Mouse (Mus musculus) myocyte (in vitro differentiated cells): Measurements from ENCODE around the gene Plxna4. TPM values are rescaled to one million over a fixed set of nuclear protein-coding genes. Genes with fewer than 3 reads are reported as not detected.

Experiments used
- H3K27me3 ChIP-seq: one replicate; pipeline ENCODE4 v1.6.1; 2011; ENCODE audit not compliant: control insufficient read depth, insufficient read depth, insufficient read length
- H3K36me3 ChIP-seq: one replicate; pipeline ENCODE4 v1.6.1; 2011; ENCODE audit not compliant: control insufficient read depth, insufficient read depth
- H3K4me2 ChIP-seq: one replicate; pipeline ENCODE4 v1.6.1; 2011; ENCODE audit warnings: low read depth, control low read depth
- H3K4me3 ChIP-seq: one replicate; pipeline ENCODE4 v1.5.1; 2011; ENCODE audit warnings: mild to moderate bottlenecking, control low read depth, moderate library complexity
- H3K79me2 ChIP-seq: one replicate; pipeline ENCODE4 v1.6.1; 2011; ENCODE audit not compliant: control insufficient read depth, insufficient read depth
- H3ac ChIP-seq: one replicate; pipeline ENCODE4 v1.6.1; 2011; ENCODE audit not compliant: control insufficient read depth, insufficient read length
- CEBPB ChIP-seq: IDR thresholded peaks from 2 replicates; pipeline ENCODE4 v1.6.1; 2011; ENCODE audit warnings: mild to moderate bottlenecking, moderate library complexity; ENCODE audit not compliant: poor library complexity, insufficient read depth, severe bottlenecking
- E2F4 ChIP-seq: IDR thresholded peaks from one replicate; pipeline ENCODE4 v1.6.1; 2011; ENCODE audit warnings: mild to moderate bottlenecking, control low read depth, moderate library complexity; ENCODE audit not compliant: insufficient read depth
- MAX ChIP-seq: IDR thresholded peaks from one replicate; pipeline ENCODE4 v1.6.1; 2011; ENCODE audit warnings: low read depth, mild to moderate bottlenecking, control low read depth
- MYOD1 ChIP-seq, 3 experiments: IDR thresholded peaks; one replicate each; pipeline ENCODE4 v1.6.1; 2011; ENCODE audit warnings: control low read depth in 2 of 3, low read depth in 2 of 3, mild to moderate bottlenecking in 2 of 3, moderate library complexity in 1 of 3; ENCODE audit not compliant: insufficient read length in 2 of 3, control insufficient read depth in 1 of 3
- MYOG ChIP-seq, 3 experiments: IDR thresholded peaks; one replicate each; pipeline ENCODE4 v1.6.1; 2011; ENCODE audit warnings: control low read depth in 2 of 3, low read depth in 2 of 3, mild to moderate bottlenecking in 2 of 3; ENCODE audit not compliant: insufficient read length in 2 of 3, control insufficient read depth in 1 of 3, insufficient read depth in 1 of 3
- POLR2A ChIP-seq: IDR thresholded peaks from one replicate; pipeline ENCODE4 v1.6.1; 2011; ENCODE audit warnings: low read depth, mild to moderate bottlenecking, control low read depth, moderate library complexity; ENCODE audit not compliant: insufficient read length
- POLR2AphosphoS2 ChIP-seq: IDR thresholded peaks from one replicate; pipeline ENCODE4 v1.6.1; 2011; ENCODE audit warnings: low read depth, control low read depth; ENCODE audit not compliant: insufficient read length
- REST ChIP-seq: IDR thresholded peaks from one replicate; pipeline ENCODE4 v1.6.1; 2011; ENCODE audit warnings: mild to moderate bottlenecking, control low read depth, moderate library complexity; ENCODE audit not compliant: insufficient read depth, insufficient read length
- SRF ChIP-seq: IDR thresholded peaks from one replicate; pipeline ENCODE4 v1.6.1; 2011; ENCODE audit warnings: low read depth; ENCODE audit not compliant: control insufficient read depth, insufficient read length
- TCF12 ChIP-seq: IDR thresholded peaks from one replicate; pipeline ENCODE4 v1.6.1; 2011; ENCODE audit warnings: mild to moderate bottlenecking, control low read depth; ENCODE audit not compliant: poor library complexity, insufficient read depth, severe bottlenecking
- TCF3 ChIP-seq: IDR thresholded peaks from one replicate; pipeline ENCODE4 v1.6.1; 2011; ENCODE audit warnings: low read depth, control low read depth; ENCODE audit not compliant: insufficient read length
- USF1 ChIP-seq: IDR thresholded peaks from one replicate; pipeline ENCODE4 v1.6.1; 2011; ENCODE audit warnings: low read depth, mild to moderate bottlenecking, control low read depth, moderate library complexity
- polyA plus RNA-seq: library from polyadenylated mRNA; unstranded; fragments of >200 nt; fragmentation: generic; extraction: Trizol; gene quantifications from one replicate; pipeline ENCODE4 v1.2.1, GENCODE M21; 2012; ENCODE audit warnings: missing spikeins

Plxna4 gene
- polyA plus RNA-seq, 1 experiment = 0.70 TPM

DNA sequence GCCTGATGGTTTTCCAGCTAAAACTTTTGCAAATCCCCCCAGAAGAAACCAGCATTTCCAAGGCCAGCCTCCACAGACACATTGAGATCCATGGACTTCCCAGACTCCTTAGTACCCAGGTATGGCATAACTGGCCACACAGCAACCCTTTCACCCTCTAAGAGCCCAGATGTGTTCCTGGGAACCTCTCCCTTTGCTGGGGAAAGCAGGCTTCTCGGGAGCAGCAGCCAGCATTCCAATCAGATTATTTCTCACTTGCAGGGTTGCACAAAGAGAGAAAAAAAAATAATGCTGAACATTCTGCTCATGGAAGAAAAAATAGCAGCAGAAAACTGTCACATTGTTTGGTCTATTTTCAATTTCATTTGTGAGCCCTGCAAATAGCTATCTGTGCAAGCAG lies 178.4 kb downstream of the Plxna4 start:
- no peaks in the 10 kb centered on the region for H3K27me3 ChIP-seq
- TF ChIP-seq MYOG (IDR thresholded peaks at IDR 0.05; ENCODE audit: control insufficient read depth in 1 of 3, insufficient read depth in 1 of 3, insufficient read length in 2 of 3, low read depth in 2 of 3) (no peak), E2F4 (no peak), TCF3 (no peak), REST (no peak), TCF12 (no peak), MYOD1 (IDR thresholded peaks at IDR 0.05; ENCODE audit: control insufficient read depth in 1 of 3, insufficient read length in 2 of 3, low read depth in 2 of 3) (no peak), MAX (no peak), POLR2A (no peak), POLR2AphosphoS2 (no peak), USF1 (no peak), SRF (no peak), CEBPB (no peak)
- H3K79me2 ChIP-seq = no peaks in the 10 kb centered on the region
- no peak overlapping the region for H3K4me2 ChIP-seq
- no peak overlapping the region for H3K4me3 ChIP-seq
- H3ac ChIP-seq = no peak overlapping the region
- H3K36me3 ChIP-seq = no peaks in the 10 kb centered on the region

GRCm38 (mm10) chr6:32407574-32408185 lies 180.3 kb downstream of the Plxna4 start:
- no peak overlapping the region for H3K4me3 ChIP-seq
- no peak overlapping the region for H3ac ChIP-seq
- H3K79me2 ChIP-seq = no peaks in the 10 kb centered on the region
- H3K36me3 ChIP-seq = no peaks in the 10 kb centered on the region
- no peak overlapping the region for H3K4me2 ChIP-seq
- TF ChIP-seq MAX (no peak), TCF3 (no peak), MYOD1 (IDR thresholded peaks at IDR 0.05; ENCODE audit: control insufficient read depth in 1 of 3, insufficient read length in 2 of 3, low read depth in 2 of 3) (no peak), E2F4 (no peak)
- no peaks in the 10 kb centered on the region for H3K27me3 ChIP-seq

DNA sequence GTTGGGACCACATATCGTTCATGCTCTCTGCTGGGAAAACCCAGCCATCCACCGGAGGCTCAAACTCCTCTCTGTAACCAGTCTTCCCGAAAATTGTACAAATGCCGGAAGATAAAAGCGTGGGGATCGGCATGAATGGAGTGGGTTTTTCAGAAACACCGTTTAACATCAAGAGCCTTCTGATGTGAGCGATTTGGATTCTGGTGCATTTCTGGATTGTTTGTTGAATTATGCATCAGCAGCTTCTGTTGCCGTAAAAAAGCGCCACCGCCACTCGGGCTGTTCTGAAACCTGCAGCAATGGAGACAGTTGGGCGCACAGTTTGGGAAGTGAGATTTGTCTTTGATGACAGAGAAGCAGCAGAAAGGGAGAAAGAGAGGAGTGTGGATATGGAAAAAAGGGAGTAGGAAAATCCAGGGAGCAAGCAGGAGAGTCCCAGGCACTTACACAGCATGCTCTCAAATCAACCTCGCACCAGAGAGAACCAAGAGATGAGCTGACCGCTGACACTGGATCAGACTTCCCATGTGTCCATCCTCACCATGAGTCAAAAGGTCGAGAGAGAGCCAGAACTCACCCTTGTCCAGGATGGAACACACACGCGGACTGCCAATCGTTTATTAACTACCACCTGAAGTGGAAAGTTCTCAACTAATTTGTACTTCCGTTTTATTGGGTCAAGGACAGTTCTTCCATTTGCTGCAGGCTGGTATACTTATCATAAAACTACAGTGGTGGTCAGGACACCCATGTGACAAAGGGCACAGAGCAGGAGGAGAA lies 181.5 kb downstream of the Plxna4 start:
- no peaks in the 10 kb centered on the region for H3K36me3 ChIP-seq
- no peak overlapping the region for H3K4me3 ChIP-seq
- H3K4me2 ChIP-seq = no peak overlapping the region
- H3K27me3 ChIP-seq = no peaks in the 10 kb centered on the region
- no peak overlapping the region for H3ac ChIP-seq
- no peak for TF ChIP-seq MYOD1 (IDR thresholded peaks at IDR 0.05; ENCODE audit: control insufficient read depth in 1 of 3, insufficient read length in 2 of 3, low read depth in 2 of 3)
- no peak for TF ChIP-seq TCF3
- TF ChIP-seq POLR2A = no peak
- TF ChIP-seq E2F4 = no peak
- TF ChIP-seq SRF = no peak
- no peak for TF ChIP-seq MAX
- no peak for TF ChIP-seq POLR2AphosphoS2
- TF ChIP-seq USF1 = no peak
- no peaks in the 10 kb centered on the region for H3K79me2 ChIP-seq

- H3ac ChIP-seq = no peak overlapping the region
These were observed 185.3 kb downstream of the Plxna4 start for GRCm38 (mm10) chr6:32402560-32403235.

More at GRCm38 (mm10) chr6:32402560-32403235, 185.3 kb downstream of the Plxna4 start:
- Histone ChIP-seq H3K4me2 (no peak overlapping the region), H3K79me2 (no peaks in the 10 kb centered on the region), H3K27me3 (no peaks in the 10 kb centered on the region), H3K36me3 (no peaks in the 10 kb centered on the region), H3K4me3 (no peak overlapping the region)
- TF ChIP-seq MYOD1 (IDR thresholded peaks at IDR 0.05; ENCODE audit: control insufficient read depth in 1 of 3, insufficient read length in 2 of 3, low read depth in 2 of 3) = no peak
- no peak for TF ChIP-seq SRF
- no peak for TF ChIP-seq TCF3
- no peak for TF ChIP-seq MYOG (IDR thresholded peaks at IDR 0.05; ENCODE audit: control insufficient read depth in 1 of 3, insufficient read depth in 1 of 3, insufficient read length in 2 of 3, low read depth in 2 of 3)
- TF ChIP-seq REST = no peak
- no peak for TF ChIP-seq POLR2A
- no peak for TF ChIP-seq TCF12
- TF ChIP-seq USF1 = no peak
- no peak for TF ChIP-seq E2F4
- TF ChIP-seq MAX = no peak
- no peak for TF ChIP-seq CEBPB
- TF ChIP-seq POLR2AphosphoS2 = no peak
